9 mouse cellular contexts compared by ENCODE assay signal in genomic region chr5:120746451-120746850, GRCm38 (mm10). TPM values are rescaled to one million over a fixed set of nuclear protein-coding genes. Genes with fewer than 3 reads are reported as not detected.
A peak's percentile ranks its signal among the peaks of the same experiment; 100 is the strongest.
DNase-seq lines count a peak whose midpoint lies in the region; ATAC-seq and TF ChIP-seq lines count a peak whose summit lies in the region.
"Had no signal": no experiment of that assay in that cellular context is flagged by ENCODE, and none has a peak within 500 bp of the region (broad histone marks: within the 10 kb centered on the region; RNA-seq: fewer than 3 reads in every experiment).

No protein-coding gene starts in this region.

- H3K9ac ChIP-seq in hindbrain, embryonic 14.5 days, result no peak overlapping the region
- no peak overlapping the region for H3K9ac ChIP-seq in hindbrain, embryonic 13.5 days

- H3K4me1 ChIP-seq in hindbrain, embryonic 14.5 days (replicated peaks; ENCODE audit: control insufficient read depth, insufficient read depth, low read length), result no peaks in the 10 kb centered on the region
- no peaks in the 10 kb centered on the region for H3K4me1 ChIP-seq in hindbrain, embryonic 13.5 days (replicated peaks)
- H3K4me1 ChIP-seq in E14TG2a.4 (replicated peaks; ENCODE audit: low read depth, low read length), result peaks cover 40% of the 10 kb centered on the region

- ATAC-seq in hindbrain, embryonic 14.5 days (ENCODE audit: low FRiP score), result no peak
- no peak for ATAC-seq in hindbrain, embryonic 13.5 days (ENCODE audit: low FRiP score)
- 0 out of 2 replicates have a peak, but pooled peaks have one; percentile 54 for ATAC-seq in erythroid progenitor cell, adult 5-6 weeks (replicated peaks; ENCODE audit: low FRiP score, poor library complexity, severe bottlenecking)
- no peak for ATAC-seq in activated CD4-positive, CD25-positive, alpha-beta regulatory T cell, adult 4 months

- H3K27me3 ChIP-seq in hindbrain, embryonic 14.5 days (ENCODE audit: control insufficient read depth, insufficient read depth, low read length), result no peaks in the 10 kb centered on the region
- H3K27me3 ChIP-seq in hindbrain, embryonic 13.5 days, result peaks cover 9% of the 10 kb centered on the region; the same call in 1 of the 2 replicates
- H3K27me3 ChIP-seq in E14TG2a.4 (ENCODE audit: insufficient read depth, low read length), result no peaks in the 10 kb centered on the region

- no peak overlapping the region for H3K4me3 ChIP-seq in hindbrain, embryonic 14.5 days (replicated peaks; ENCODE audit: low read length)
- H3K4me3 ChIP-seq in hindbrain, embryonic 13.5 days, result no peak overlapping the region
- no peak overlapping the region for H3K4me3 ChIP-seq in E14TG2a.4 (replicated peaks; ENCODE audit: low read length)
- H3K4me3 ChIP-seq: erythroblast, embryonic 14.5 days had no signal

- no peak overlapping the region for H3K4me2 ChIP-seq in hindbrain, embryonic 14.5 days (replicated peaks)
- no peak overlapping the region for H3K4me2 ChIP-seq in hindbrain, embryonic 13.5 days

- H3K27ac ChIP-seq in hindbrain, embryonic 14.5 days, result no peak overlapping the region
- H3K27ac ChIP-seq in hindbrain, embryonic 13.5 days, result no peak overlapping the region

- no peaks in the 10 kb centered on the region for H3K36me3 ChIP-seq in hindbrain, embryonic 14.5 days (replicated peaks; ENCODE audit: control insufficient read depth, insufficient read depth)
- no peaks in the 10 kb centered on the region for H3K36me3 ChIP-seq in hindbrain, embryonic 13.5 days
- H3K36me3 ChIP-seq in E14TG2a.4 (ENCODE audit: insufficient read depth, low read length), result no peaks in the 10 kb centered on the region

- TF ChIP-seq CTCF in E14TG2a.4 (conservative IDR thresholded peaks at IDR 0.05; ENCODE audit: low read length), result peak; percentile 87

- 10% methylated on average over 5 of the region's 5 CpGs for WGBS in hindbrain, embryonic 14.5 days
- 18% methylated on average over 5 of the region's 5 CpGs for WGBS in hindbrain, embryonic 13.5 days

- peak; percentile 88 for DNase-seq in hindbrain, embryonic 14.5 days (ENCODE audit: low spot score)
- peak; percentile 17 to 46 for DNase-seq in adrenal gland, postnatal 36 days
- peak; percentile 34 for DNase-seq in left cerebral cortex, adult 11 months (ENCODE audit: low spot score)
- DNase-seq in retina, postnatal 1 day, result peak; percentile 84

- no peaks in the 10 kb centered on the region for H3K9me3 ChIP-seq in hindbrain, embryonic 14.5 days (ENCODE audit: control insufficient read depth, low read length)
- no peaks in the 10 kb centered on the region for H3K9me3 ChIP-seq in hindbrain, embryonic 13.5 days
- no peaks in the 10 kb centered on the region for H3K9me3 ChIP-seq in E14TG2a.4 (ENCODE audit: low read length)

RNA-seq across cellular contexts. Expression of gene Oas2, which starts 3.2 kb away (rescaled TPM):
- polyA plus RNA-seq in hindbrain, embryonic 14.5 days (2014; fragmentation: Nextera tagmentation; extraction: Ambion mirVana), result 0.16 and 0.32 TPM in 2 replicates
- 0.14 and 0.25 TPM in 2 replicates for polyA plus RNA-seq in hindbrain, embryonic 13.5 days (2015; fragmentation: Nextera tagmentation; extraction: Ambion mirVana)
- total RNA-seq in adrenal gland, postnatal 36 days (2021), result 1 to 10 TPM in 1 of 2 experiments, under 1 TPM in 1; 0.49 to 1.8 TPM
- total RNA-seq in erythroid progenitor cell, adult 5-6 weeks (2015; ENCODE audit: low replicate concordance), result 5.0 and 12.3 TPM in 2 replicates
- 3.5 TPM in 2 replicates for total RNA-seq in erythroid progenitor cell, adult 5-6 weeks (2017; ENCODE audit: low replicate concordance)
- polyA plus RNA-seq in activated CD4-positive, CD25-positive, alpha-beta regulatory T cell, adult 4 months (2017; shearing (Covaris generic)), result 1 to 10 TPM; 1.9 to 2.5 TPM
- polyA plus RNA-seq: erythroblast, embryonic 14.5 days had no signal

RNA-seq across cellular contexts. Expression of gene Oas3, which starts 31.0 kb away (rescaled TPM):
- 0.46 and 0.95 TPM in 2 replicates for polyA plus RNA-seq in hindbrain, embryonic 14.5 days (2014; fragmentation: Nextera tagmentation; extraction: Ambion mirVana)
- 0.65 and 0.69 TPM in 2 replicates for polyA plus RNA-seq in hindbrain, embryonic 13.5 days (2015; fragmentation: Nextera tagmentation; extraction: Ambion mirVana)
- total RNA-seq in adrenal gland, postnatal 36 days (2021), result under 1 TPM; 0.36 to 0.60 TPM
- total RNA-seq in erythroid progenitor cell, adult 5-6 weeks (2015; ENCODE audit: low replicate concordance), result 62.9 and 68.5 TPM in 2 replicates
- 45.4 and 47.3 TPM in 2 replicates for total RNA-seq in erythroid progenitor cell, adult 5-6 weeks (2017; ENCODE audit: low replicate concordance)
- 10 to 100 TPM; 11.4 to 25.1 TPM for polyA plus RNA-seq in activated CD4-positive, CD25-positive, alpha-beta regulatory T cell, adult 4 months (2017; shearing (Covaris generic))

RNA-seq across cellular contexts. Expression of gene Dtx1, which starts 34.7 kb away (rescaled TPM):
- polyA plus RNA-seq in hindbrain, embryonic 14.5 days (2014; fragmentation: Nextera tagmentation; extraction: Ambion mirVana), result 53.9 and 64.1 TPM in 2 replicates
- 34.5 and 34.8 TPM in 2 replicates for polyA plus RNA-seq in hindbrain, embryonic 13.5 days (2015; fragmentation: Nextera tagmentation; extraction: Ambion mirVana)
- total RNA-seq in adrenal gland, postnatal 36 days (2021), result 10 to 100 TPM in 1 of 2 experiments, 1 to 10 TPM in 1; 7.6 to 12.0 TPM
- total RNA-seq in erythroid progenitor cell, adult 5-6 weeks (2015; ENCODE audit: low replicate concordance), result 7.5 TPM in 1 of 2 replicates, not detected in the other
- 0.39 and 0.61 TPM in 2 replicates for total RNA-seq in erythroid progenitor cell, adult 5-6 weeks (2017; ENCODE audit: low replicate concordance)
- 10 to 100 TPM; 45.6 to 48.2 TPM for polyA plus RNA-seq in activated CD4-positive, CD25-positive, alpha-beta regulatory T cell, adult 4 months (2017; shearing (Covaris generic))
- polyA plus RNA-seq: erythroblast, embryonic 14.5 days had no signal

RNA-seq across cellular contexts. Expression of gene Oas1e, which starts 48.9 kb away (rescaled TPM):
- polyA plus RNA-seq in hindbrain, embryonic 14.5 days (2014; fragmentation: Nextera tagmentation; extraction: Ambion mirVana), result 0.24 and 0.35 TPM in 2 replicates
- polyA plus RNA-seq in hindbrain, embryonic 13.5 days (2015; fragmentation: Nextera tagmentation; extraction: Ambion mirVana), result 0.35 TPM in 1 of 2 replicates, not detected in the other
- total RNA-seq in adrenal gland, postnatal 36 days (2021), result not detected
- not detected in 2 replicates for total RNA-seq in erythroid progenitor cell, adult 5-6 weeks (2015; ENCODE audit: low replicate concordance)
- 3.0 TPM in 1 of 2 replicates, not detected in the other for total RNA-seq in erythroid progenitor cell, adult 5-6 weeks (2017; ENCODE audit: low replicate concordance)
- not detected for polyA plus RNA-seq in activated CD4-positive, CD25-positive, alpha-beta regulatory T cell, adult 4 months (2017; shearing (Covaris generic))
- polyA plus RNA-seq: erythroblast, embryonic 14.5 days had no signal

Comparison
In these comparisons a context has a peak if more than half of its experiments do, and no peak if none do; other contexts are left out.
1. DNase-seq: peak in every context shown above with its lines; median percentile 88 in hindbrain, embryonic 14.5 days; 84 in retina, postnatal 1 day; 34 in left cerebral cortex, adult 11 months; 32 in adrenal gland, postnatal 36 days.